Mouse (Mus musculus) forebrain, postnatal 0 days (tissue): ENCODE measurements around the gene Cldn34b4. TPM values are rescaled to one million over a fixed set of nuclear protein-coding genes. Genes with fewer than 3 reads are reported as not detected.

Experiments used
- ATAC-seq: fragments of 200-750 bp; cut with Nextera tagmentation; 2 replicates; pipeline ENCODE4 v1.8.0; 2017; ENCODE audit warnings: mild to moderate bottlenecking, moderate library complexity
- DNase-seq: peaks from one replicate; pipeline ENCODE4 v3.0.0-alpha.2; 2015
- H3K27ac ChIP-seq: fragments of 300-500 bp; sonication (generic); 2 replicates; pipeline ENCODE4 v1.5.1; 2014; ENCODE audit warnings: low read depth, mild to moderate bottlenecking, antibody characterized with exemption, low read length, moderate library complexity, mixed read lengths
- H3K27me3 ChIP-seq: fragments of 300-500 bp; sonication (generic); 2 replicates; pipeline ENCODE4 v1.6.1; 2014; ENCODE audit warnings: mild to moderate bottlenecking, low read length, mixed read lengths; ENCODE audit not compliant: insufficient read depth
- H3K36me3 ChIP-seq: fragments of 300-500 bp; sonication (generic); 2 replicates; pipeline ENCODE4 v1.6.1; 2014; ENCODE audit warnings: mild to moderate bottlenecking, moderate library complexity; ENCODE audit not compliant: insufficient read depth
- H3K4me1 ChIP-seq: fragments of 300-500 bp; sonication (generic); 2 replicates; pipeline ENCODE4 v1.6.1; 2014; ENCODE audit warnings: antibody characterized with exemption; ENCODE audit not compliant: insufficient read depth
- H3K4me2 ChIP-seq: fragments of 300-500 bp; sonication (generic); 2 replicates; pipeline ENCODE4 v1.6.1; 2014; ENCODE audit warnings: low read depth, mild to moderate bottlenecking, moderate library complexity
- H3K4me3 ChIP-seq: fragments of 300-500 bp; sonication (generic); 2 replicates; pipeline ENCODE4 v1.5.1; 2014; ENCODE audit warnings: low read depth, low read length, mixed read lengths
- H3K9ac ChIP-seq: fragments of 300-500 bp; sonication (generic); 2 replicates; pipeline ENCODE4 v1.6.1; 2014; ENCODE audit warnings: mild to moderate bottlenecking
- H3K9me3 ChIP-seq: fragments of 300-500 bp; sonication (generic); 2 replicates; pipeline ENCODE4 v1.6.1; 2016; ENCODE audit warnings: low read length
- CTCF ChIP-seq: sonication (generic); IDR thresholded peaks from 2 replicates; pipeline ENCODE4 v1.5.1; 2016; ENCODE audit warnings: antibody characterized with exemption, control low read depth, low read depth
- WGBS: fragments of 180-500 bp; shearing (Covaris S2); extraction: QIAGEN DNeasy Blood & Tissue Kit; methylation state at CpG from one replicate; pipeline ENCODE4 v1.1.7; 2014; 5-methylcytosine and 5-hydroxymethylcytosine counted together
- polyA plus RNA-seq: library from polyadenylated mRNA; unstranded; fragments of >200 nt; fragmentation: Nextera tagmentation; extraction: Ambion mirVana; gene quantifications from 2 replicates; pipeline ENCODE4 v1.2.1, GENCODE M21; 2015
- total RNA-seq: library from RNA; depleted of rRNA; stranded (reverse); fragments of >200 nt; gene quantifications from 2 replicates; pipeline ENCODE4 v1.2.3, GENCODE M21; 2014; rRNA removed

Cldn34b4 gene
- not detected in 2 replicates for total RNA-seq
- not detected in 2 replicates for polyA plus RNA-seq

DNA sequence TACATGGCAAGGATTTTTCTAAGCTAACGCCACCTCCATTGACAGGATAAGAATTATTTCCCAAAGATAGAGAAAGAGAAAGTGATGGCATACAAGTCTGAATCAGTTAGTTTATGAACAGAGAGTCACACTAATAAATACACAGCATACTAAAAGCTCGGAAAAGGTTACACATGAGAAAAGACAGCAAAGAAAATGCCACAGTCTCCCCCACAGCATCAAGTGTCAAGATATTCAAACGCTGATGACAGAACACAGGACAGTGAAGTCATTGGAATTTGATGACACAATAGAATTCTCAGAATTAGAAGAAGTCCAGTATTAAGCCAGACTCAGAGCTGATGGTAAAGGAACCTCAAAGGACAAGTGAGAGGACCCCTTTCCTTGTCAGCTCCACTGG is at the start of gene Cldn34b4:
TSS of gene Cldn34b4 (plus strand) at position 301 of the 400 bp plus-strand sequence.
- Histone ChIP-seq H3K4me1 (no peaks in the 10 kb centered on the region), H3K9ac (no peak within 1 kb of the TSS), H3K27ac (no peak within 1 kb of the TSS), H3K4me3 (no peak within 1 kb of the TSS), H3K27me3 (no peaks in the 10 kb centered on the region), H3K36me3 (no peaks in the 10 kb centered on the region), H3K9me3 (no peaks in the 10 kb centered on the region), H3K4me2 (no peak within 1 kb of the TSS)
- WGBS = 88% methylated on average over 3 of the region's 3 CpGs
- ATAC-seq (no peak), DNase-seq (no peak)
- TF ChIP-seq CTCF = no peak

Other genes with a start within 250 kb of the Cldn34b4 start
- not detected in 2 replicates for gene Cldn34b3, start 129.0 kb upstream of the Cldn34b4 start, total RNA-seq
- gene Cldn34b3, start 129.0 kb upstream of the Cldn34b4 start, polyA plus RNA-seq = not detected in 2 replicates
- not detected in 2 replicates for gene Cldn34d, start 209.6 kb downstream of the Cldn34b4 start, total RNA-seq
- gene Cldn34d, start 209.6 kb downstream of the Cldn34b4 start, polyA plus RNA-seq = not detected in 2 replicates